Mouse (Mus musculus): ENCODE results near the gene Tmem37.

Tmem37 gene

GRCm38 (mm10) chr1:120093482-120094134, 19.7 kb upstream of the Tmem37 start:
- peak; percentile 81 for DNase-seq (ENCODE audit: low spot score)

DNA sequence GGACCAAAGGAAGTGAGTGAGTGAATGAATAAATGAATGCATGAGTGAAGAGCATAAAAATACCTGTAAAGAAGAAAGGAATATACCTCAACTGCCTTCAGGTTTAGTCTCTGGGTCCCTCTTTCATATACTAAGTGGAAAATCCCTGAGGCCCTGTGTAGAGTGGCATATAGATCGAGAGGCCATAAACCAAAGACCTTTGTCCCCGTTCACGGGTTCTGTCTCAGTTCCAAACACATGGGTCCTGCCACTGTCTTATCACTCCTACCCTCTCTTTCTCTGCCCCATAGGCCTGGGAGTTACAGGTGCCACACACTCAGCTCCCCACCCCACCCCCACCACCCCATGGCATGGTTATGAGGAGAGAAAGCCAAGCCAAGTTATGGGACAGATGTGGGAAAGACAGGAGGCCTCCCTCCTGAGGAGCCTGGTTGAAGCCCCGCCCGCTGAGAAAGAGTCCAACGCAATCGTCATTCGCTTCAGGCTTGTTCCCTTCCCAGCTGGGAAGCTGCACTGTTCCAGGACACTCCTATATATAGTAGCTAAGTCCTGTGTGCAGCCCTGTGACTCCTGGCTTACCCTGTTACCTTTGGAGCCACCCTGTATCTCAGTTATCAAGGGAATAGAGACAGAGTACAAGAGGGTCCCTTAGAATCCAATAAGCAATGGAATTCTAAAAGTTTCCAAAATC, 17.2 kb upstream of the Tmem37 start:
- no peak for DNase-seq (ENCODE audit: low spot score)

GRCm38 (mm10) chr1:120089180-120089579, 15.3 kb upstream of the Tmem37 start:
- DNase-seq (ENCODE audit: low spot score), result no peak

DNA sequence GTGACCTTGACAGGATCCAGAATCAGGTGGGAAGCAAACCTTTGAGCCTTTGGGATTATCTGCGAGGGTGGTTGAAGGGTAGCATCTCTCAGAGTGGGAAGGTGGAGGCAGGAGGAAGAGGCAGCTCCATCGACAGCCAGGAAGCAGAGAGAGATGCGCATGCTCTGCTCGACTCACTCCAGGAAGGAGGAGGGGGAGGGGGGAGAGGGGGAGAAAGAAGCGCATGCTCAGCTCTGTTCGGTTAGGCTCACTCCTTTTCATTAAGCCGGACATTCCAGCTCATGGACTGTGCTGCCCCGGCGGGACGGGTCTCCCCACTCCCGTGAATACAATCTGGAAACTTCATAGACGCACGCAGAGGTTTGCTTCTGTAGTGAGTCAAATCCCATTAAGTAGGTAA, 12.8 kb upstream of the Tmem37 start:
- DNase-seq (ENCODE audit: low spot score), result no peak

DNA sequence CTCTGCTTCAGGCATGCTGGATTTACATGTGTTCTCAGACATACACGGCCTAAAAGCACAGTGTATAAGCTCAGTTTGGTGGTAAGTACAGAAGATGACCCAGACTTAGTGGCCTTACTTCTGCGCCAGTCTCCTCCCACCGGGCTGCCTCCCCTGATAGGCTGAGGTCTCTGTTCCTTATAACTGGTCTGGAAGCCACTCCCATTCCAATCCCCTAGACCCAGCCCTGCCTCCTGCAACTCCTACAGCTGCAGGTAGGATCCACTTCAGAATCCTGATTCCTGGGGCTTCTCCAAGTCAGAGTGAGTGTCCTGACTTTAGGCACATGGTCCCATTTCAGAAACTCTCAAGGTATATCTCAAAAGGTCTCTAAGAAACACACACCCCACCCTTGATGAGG, 11.8 kb upstream of the Tmem37 start:
- DNase-seq (ENCODE audit: low spot score), result no peak

DNA sequence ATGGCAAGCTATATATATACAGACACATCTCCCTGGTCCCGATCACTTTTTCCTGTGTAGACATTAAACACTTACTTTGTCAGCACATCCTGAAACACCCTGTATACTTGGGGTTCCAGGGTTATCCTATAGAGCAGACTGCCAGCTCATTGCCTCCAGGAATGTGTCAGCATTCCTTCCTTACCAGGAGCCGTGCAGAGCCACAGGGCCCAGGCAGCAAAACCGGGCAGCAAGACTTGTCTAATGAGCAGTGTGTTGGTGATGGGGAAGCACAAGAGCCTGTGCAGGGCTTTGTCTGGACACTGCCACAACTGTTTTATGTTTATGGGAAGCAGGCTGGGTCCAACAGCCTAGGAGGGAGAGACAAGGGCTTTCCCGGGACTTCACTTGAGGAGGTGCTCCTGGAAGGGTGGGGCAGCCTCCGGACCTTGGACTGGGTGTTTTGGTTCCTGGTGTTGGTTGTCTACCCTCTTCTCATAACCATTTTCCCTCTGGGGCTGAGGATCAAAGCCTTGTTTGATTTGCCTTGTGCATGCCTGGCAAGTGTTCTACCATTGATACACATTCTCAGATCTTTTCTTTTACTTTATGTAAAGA, 10.1 kb upstream of the Tmem37 start:
- no peak for DNase-seq (ENCODE audit: low spot score)

DNA sequence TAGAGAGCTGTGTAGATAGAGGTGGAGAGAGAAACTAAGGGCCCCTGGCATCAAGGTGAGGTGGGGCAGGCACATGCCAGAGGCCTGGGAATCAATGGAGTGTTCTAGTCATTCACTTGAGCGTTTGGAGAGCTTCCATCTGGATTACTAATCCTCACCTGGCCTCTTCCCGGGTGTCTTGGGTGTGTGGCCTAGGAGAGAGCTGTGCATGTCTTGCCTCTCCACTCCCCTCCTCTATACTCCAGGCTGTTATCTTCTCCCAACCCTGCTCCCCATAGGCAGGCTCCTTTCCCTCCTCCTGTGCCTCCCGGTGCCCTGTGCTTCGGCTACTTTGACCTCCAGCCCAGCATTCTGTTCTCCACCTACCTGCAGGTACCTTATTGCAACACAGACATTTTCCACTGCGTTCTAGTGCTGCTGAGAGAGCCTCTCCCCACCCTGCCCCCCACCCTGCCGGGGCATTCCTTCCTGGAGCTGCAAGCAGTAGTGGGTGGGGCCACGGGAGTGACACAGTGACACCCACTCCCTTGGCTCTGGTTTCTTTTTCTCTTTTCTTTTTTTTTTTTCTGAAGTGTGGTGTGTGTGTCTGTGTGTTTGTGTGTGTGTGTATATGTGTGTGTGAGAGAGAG, 9.2 kb upstream of the Tmem37 start:
- DNase-seq (ENCODE audit: low spot score), result no peak

GRCm38 (mm10) chr1:120080632-120081031, 6.8 kb upstream of the Tmem37 start:
- DNase-seq (ENCODE audit: low spot score), result no peak

DNA sequence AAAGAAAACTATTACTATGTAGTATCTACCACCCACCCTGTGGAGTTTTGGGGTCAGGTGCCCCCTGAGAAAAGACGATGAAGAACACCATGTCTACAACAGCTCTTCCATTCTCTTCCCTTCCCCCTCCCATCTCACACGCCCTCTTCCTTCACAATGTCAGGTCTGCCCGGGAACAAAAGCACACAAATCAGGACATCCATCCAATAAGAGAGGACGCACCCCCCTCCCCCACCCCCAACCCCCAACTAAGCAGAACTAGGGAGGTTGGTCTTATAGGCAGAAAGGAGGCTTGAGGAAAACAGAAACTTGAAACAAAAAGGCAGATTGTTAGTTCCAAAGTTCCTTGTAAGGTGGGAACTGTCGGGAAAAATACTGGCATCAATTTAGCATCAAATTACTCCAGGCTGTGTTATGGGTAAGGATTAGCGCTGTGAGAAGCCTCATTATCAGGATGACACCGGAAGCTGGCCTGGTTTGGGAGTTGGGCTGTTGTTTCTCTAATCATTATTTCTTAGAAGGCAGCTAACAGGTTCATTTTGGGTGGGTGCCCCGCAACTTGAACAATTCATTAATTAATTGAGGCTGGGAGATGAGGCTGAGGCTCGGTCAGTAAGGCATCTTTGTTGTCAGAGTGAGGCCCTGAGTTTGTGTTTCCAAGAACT, 4.0 kb upstream of the Tmem37 start:
- no peak for DNase-seq (ENCODE audit: low spot score)

DNA sequence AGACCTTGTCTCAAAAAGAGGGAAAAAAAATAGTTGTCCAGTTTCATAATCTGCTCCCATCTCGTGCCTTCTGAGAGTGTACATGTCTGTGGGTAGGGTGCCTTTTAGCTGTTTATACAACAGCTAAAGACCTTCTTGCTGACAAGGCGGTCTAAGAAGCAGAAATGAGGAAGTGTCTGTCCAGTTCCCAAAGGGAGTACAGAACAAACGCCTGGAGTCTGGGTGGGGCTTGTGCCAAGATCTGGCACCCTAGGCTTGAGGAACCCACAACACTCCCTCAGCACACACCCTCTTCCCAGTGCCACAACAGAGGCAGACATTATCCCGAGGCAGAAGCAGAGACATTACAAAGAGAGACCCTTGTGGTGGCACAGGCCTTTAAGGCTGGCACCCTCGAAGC, 1.6 kb upstream of the Tmem37 start:
- no peak for DNase-seq (ENCODE audit: low spot score)

- DNase-seq (ENCODE audit: low spot score), result no peak
These were observed 1.1 kb upstream of the Tmem37 start for GRCm38 (mm10) chr1:120074931-120075330.

DNA sequence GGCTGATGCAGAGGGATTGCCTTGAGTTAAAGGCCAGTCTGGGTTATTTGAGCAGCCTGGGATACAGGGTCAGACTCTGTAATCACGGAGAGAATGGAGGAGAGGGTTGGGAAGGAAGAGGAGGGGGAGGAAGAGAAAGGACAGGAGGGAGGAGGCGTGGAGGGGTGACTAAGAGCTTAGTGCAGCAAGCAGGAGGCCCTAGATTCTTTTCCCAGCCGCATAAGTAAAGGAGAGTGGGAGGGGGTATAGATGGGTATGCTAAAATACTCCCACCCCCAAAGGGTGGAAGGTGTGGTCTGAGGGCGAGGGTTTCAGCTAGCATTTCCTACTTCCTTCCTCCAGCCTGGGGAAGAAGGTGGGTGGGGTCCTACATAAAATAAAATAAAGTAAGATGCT, 431 bp upstream of the Tmem37 start:
- no peak for DNase-seq (ENCODE audit: low spot score)

DNA sequence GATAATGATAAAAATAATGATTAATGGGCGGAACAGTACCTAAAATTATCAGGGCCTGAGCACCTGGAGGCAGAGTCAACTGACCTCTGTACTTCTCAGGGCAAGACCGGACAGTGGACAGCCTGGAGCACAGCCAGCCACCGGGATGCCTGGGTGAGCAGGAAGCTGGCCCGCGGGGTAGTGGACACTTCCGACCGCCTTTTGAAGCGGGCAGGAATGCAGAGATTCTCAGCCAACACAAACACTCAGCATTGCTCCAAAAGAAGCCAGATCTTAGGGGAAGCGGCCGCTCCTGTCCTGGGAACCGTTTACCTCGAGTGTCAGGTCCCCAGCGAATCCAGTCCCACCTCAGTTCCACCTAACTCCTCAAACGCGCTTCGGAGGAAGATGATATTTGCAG, 974 bp downstream of the Tmem37 start:
- no peak for DNase-seq (ENCODE audit: low spot score)

DNA sequence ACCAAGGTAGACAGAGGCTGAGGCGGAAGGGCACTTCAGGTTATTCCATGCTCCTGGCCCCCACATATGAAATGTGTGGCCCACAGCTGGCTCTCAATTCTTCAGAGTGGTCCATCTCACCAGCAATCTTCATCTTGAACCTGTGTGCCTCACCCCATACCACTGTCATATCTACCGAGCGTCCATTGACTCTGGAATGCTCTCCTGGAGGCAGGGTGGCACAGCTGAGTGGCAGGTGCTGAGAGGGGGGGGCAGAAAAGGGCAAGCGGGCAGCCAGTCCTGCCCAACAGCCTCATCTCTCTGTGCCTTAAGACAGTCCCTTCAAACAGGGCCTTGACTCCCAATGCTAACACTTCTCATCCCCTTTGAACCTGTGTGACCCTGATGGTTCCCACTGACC, 2.7 kb downstream of the Tmem37 start:
- no peak for DNase-seq (ENCODE audit: low spot score)

GRCm38 (mm10) chr1:120070168-120070567, 3.7 kb downstream of the Tmem37 start:
- DNase-seq (ENCODE audit: low spot score), result no peak

GRCm38 (mm10) chr1:120069120-120069519, 4.8 kb downstream of the Tmem37 start:
- DNase-seq (ENCODE audit: low spot score), result no peak

- no peak for DNase-seq (ENCODE audit: low spot score)
These were observed 7.2 kb downstream of the Tmem37 start for GRCm38 (mm10) chr1:120066625-120067024.

DNA sequence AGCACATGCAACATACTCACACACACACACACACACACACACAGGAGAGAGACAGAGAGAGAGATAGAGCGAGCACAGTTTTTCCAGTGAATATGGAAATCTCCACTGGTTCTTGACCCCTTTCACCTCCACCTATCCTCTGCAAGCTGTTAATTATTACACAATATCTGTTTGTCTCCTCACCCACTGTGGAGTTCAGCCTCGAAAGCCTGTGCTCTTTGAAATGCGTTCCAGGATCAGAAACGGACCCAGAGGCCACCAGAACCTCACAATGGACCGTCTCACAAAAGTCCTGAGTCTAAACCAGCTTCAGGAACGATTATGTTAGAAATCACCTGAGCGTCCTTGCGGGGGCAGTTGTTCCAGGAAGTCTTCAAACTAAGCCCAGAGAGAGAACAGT, 7.7 kb downstream of the Tmem37 start:
- no peak for DNase-seq (ENCODE audit: low spot score)

DNA sequence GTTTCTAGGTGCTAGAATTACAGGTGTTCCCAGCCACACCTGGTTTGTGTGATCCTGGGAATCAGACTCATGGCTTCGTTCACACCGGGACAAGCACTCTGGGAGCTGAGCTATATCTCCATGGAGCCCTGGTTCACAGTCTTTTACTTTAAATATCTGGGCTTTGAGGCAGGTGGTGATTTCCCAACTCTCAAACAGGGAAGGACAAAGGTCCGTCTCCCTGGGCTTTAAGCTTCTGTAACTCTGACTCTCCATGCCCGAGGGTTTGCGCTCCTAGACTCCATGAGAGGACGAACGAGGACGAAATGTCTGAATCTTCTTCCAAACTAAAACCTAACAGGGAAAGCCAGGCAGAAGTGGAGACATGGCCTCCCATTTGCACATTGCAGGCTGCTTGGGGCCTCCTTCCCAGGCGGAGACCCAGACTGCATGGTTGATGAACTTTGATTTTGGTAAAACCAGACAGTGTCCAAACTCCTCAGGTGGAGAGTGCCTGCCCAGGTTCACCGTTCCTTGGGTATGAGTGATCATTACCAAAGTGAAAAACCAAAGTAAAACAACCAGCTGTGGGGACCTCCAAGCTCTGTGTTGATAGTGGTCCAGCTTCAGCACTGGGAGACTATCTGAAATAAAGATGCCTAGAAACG, 9.7 kb downstream of the Tmem37 start:
- no peak for DNase-seq (ENCODE audit: low spot score)

DNA sequence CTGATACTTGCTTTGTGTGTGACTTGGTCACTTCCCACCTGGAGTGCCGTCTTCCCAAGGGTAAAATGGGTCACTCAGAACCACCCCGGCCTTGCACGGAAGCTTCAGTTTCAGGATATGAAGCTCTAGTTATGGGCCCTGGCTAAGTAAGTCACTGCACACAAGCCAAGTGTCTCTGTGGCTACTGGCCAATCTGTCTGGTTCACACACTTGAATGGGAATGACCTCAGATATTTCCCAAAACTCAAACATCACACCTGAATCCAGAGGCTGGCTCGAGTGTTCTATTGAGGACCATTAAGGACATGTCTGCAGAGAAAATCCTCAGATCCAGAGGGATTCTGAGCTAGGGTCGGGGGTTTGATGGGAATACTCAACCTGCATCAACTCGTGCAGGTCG, 11.6 kb downstream of the Tmem37 start:
- DNase-seq (ENCODE audit: low spot score), result no peak

GRCm38 (mm10) chr1:120060687-120061086, 13.2 kb downstream of the Tmem37 start:
- DNase-seq (ENCODE audit: low spot score), result no peak
